Mouse (Mus musculus) hindbrain, postnatal 0 days (tissue): ENCODE measurements around the gene Pdia5. TPM values are rescaled to one million over a fixed set of nuclear protein-coding genes. Genes with fewer than 3 reads are reported as not detected.

ENCODE experiments used
- ATAC-seq: fragments of 200-750 bp; cut with Nextera tagmentation; 2 replicates; pipeline ENCODE4 v1.8.0; 2017; ENCODE audit warnings: mild to moderate bottlenecking, moderate TSS enrichment, moderate library complexity
- DNase-seq: peaks from one replicate; pipeline ENCODE4 v3.0.0-alpha.2; 2015; ENCODE audit warnings: low spot score
- H3K27ac ChIP-seq: fragments of 300-500 bp; sonication (generic); 2 replicates; pipeline ENCODE4 v1.5.1; 2014; ENCODE audit warnings: mild to moderate bottlenecking
- H3K27me3 ChIP-seq: fragments of 300-500 bp; sonication (generic); 2 replicates; pipeline ENCODE4 v1.6.1; 2014; ENCODE audit warnings: low read length, mixed read lengths; ENCODE audit not compliant: insufficient read depth
- H3K36me3 ChIP-seq: fragments of 300-500 bp; sonication (generic); 2 replicates; pipeline ENCODE4 v1.6.1; 2014; ENCODE audit warnings: low read length, mixed read lengths; ENCODE audit not compliant: insufficient read depth
- H3K4me1 ChIP-seq: fragments of 300-500 bp; sonication (generic); 2 replicates; pipeline ENCODE4 v1.6.1; 2014; ENCODE audit warnings: antibody characterized with exemption, low read length, mixed read lengths; ENCODE audit not compliant: insufficient read depth
- H3K4me2 ChIP-seq: fragments of 300-500 bp; sonication (generic); 2 replicates; pipeline ENCODE4 v1.6.1; 2014; ENCODE audit warnings: low read depth, mild to moderate bottlenecking, low read length, moderate library complexity, mixed read lengths
- H3K4me3 ChIP-seq: fragments of 300-500 bp; sonication (generic); 2 replicates; pipeline ENCODE4 v1.5.1; 2014; ENCODE audit warnings: low read length
- H3K9ac ChIP-seq: fragments of 300-500 bp; sonication (generic); replicated peaks from 2 replicates; pipeline ENCODE4 v1.6.1; 2014; ENCODE audit warnings: mild to moderate bottlenecking, low read length, moderate library complexity, mixed read lengths
- H3K9me3 ChIP-seq: fragments of 300-500 bp; sonication (generic); 2 replicates; pipeline ENCODE4 v1.6.1; 2016; ENCODE audit warnings: low read length, mixed read lengths
- CTCF ChIP-seq: IDR thresholded peaks from 2 replicates; pipeline ENCODE4 v1.5.1; 2016; ENCODE audit warnings: antibody characterized with exemption, control low read depth, low read depth
- WGBS: fragments of 180-500 bp; shearing (Covaris S2); extraction: QIAGEN DNeasy Blood & Tissue Kit; methylation state at CpG from one replicate; pipeline ENCODE4 v1.1.7; 2014; 5-methylcytosine and 5-hydroxymethylcytosine counted together
- polyA plus RNA-seq: library from polyadenylated mRNA; unstranded; fragments of >200 nt; fragmentation: Nextera tagmentation; extraction: Ambion mirVana; gene quantifications from 2 replicates; pipeline ENCODE4 v1.2.1, GENCODE M21; 2015
- total RNA-seq: library from RNA; depleted of rRNA; stranded (reverse); fragments of >200 nt; gene quantifications from 2 replicates; pipeline ENCODE4 v1.2.3, GENCODE M21; 2014

Pdia5 gene
- total and polyA plus RNA-seq, 2 experiments from 2014 or later = 1.4 to 9.1 TPM

- no peak for DNase-seq
- no peak overlapping the region for H3K27ac ChIP-seq
- no peak overlapping the region for H3K4me3 ChIP-seq
Measured at GRCm38 (mm10) chr16:35405348-35406080, 85.2 kb downstream of the Pdia5 start.

GRCm38 (mm10) chr16:35404864-35405263 lies 85.8 kb downstream of the Pdia5 start:
- no peak overlapping the region for H3K27ac ChIP-seq
- H3K4me1 ChIP-seq = no peaks in the 10 kb centered on the region
- no peak overlapping the region for H3K4me2 ChIP-seq
- H3K36me3 ChIP-seq = no peaks in the 10 kb centered on the region
- H3K27me3 ChIP-seq = no peaks in the 10 kb centered on the region
- H3K9ac ChIP-seq = no peak overlapping the region
- no peak for TF ChIP-seq CTCF
- no peak overlapping the region for H3K4me3 ChIP-seq
- 41% methylated on average over 5 of the region's 5 CpGs for WGBS
- DNase-seq (no peak), ATAC-seq (no peak)
- H3K9me3 ChIP-seq = no peaks in the 10 kb centered on the region

More at GRCm38 (mm10) chr16:35405348-35406080, 85.2 kb downstream of the Pdia5 start:
- Histone ChIP-seq H3K9ac (no peak overlapping the region), H3K9me3 (no peaks in the 10 kb centered on the region), H3K4me2 (no peak overlapping the region), H3K36me3 (no peaks in the 10 kb centered on the region), H3K27me3 (no peaks in the 10 kb centered on the region), H3K4me1 (no peaks in the 10 kb centered on the region)
- TF ChIP-seq CTCF = no peak
- ATAC-seq = no peak
- 90% methylated on average over 14 of the region's 14 CpGs for WGBS

- no peak for DNase-seq
- 92% methylated on average over 8 of the region's 8 CpGs for WGBS
- Histone ChIP-seq H3K4me1 (no peaks in the 10 kb centered on the region), H3K27me3 (no peaks in the 10 kb centered on the region), H3K4me2 (no peak overlapping the region), H3K36me3 (no peaks in the 10 kb centered on the region), H3K4me3 (no peak overlapping the region), H3K9ac (no peak overlapping the region), H3K9me3 (no peaks in the 10 kb centered on the region), H3K27ac (no peak overlapping the region)
- TF ChIP-seq CTCF = no peak
- ATAC-seq = no peak
Measured at GRCm38 (mm10) chr16:35403891-35404290, 86.8 kb downstream of the Pdia5 start.

- Histone ChIP-seq H3K9me3 (no peaks in the 10 kb centered on the region), H3K4me2 (no peak overlapping the region), H3K4me3 (no peak overlapping the region), H3K27ac (no peak overlapping the region), H3K9ac (no peak overlapping the region), H3K27me3 (no peaks in the 10 kb centered on the region), H3K36me3 (no peaks in the 10 kb centered on the region), H3K4me1 (no peaks in the 10 kb centered on the region)
- ATAC-seq = no peak
- TF ChIP-seq CTCF = no peak
- WGBS = 83% methylated on average over 9 of the region's 9 CpGs
- DNase-seq = no peak
Measured at GRCm38 (mm10) chr16:35403356-35403755, 87.3 kb downstream of the Pdia5 start.

GRCm38 (mm10) chr16:35392813-35393212 lies 97.9 kb downstream of the Pdia5 start:
- WGBS = 76% methylated on average over 8 of the region's 8 CpGs

GRCm38 (mm10) chr16:35385654-35386053 lies 105.0 kb downstream of the Pdia5 start:
- Histone ChIP-seq H3K4me2 (no peak overlapping the region), H3K27ac (no peak overlapping the region), H3K9ac (no peak overlapping the region), H3K4me1 (no peaks in the 10 kb centered on the region), H3K9me3 (no peaks in the 10 kb centered on the region), H3K4me3 (no peak overlapping the region), H3K27me3 (no peaks in the 10 kb centered on the region), H3K36me3 (no peaks in the 10 kb centered on the region)
- ATAC-seq (no peak), DNase-seq (no peak)
- 75% methylated on average over 3 of the region's 3 CpGs for WGBS
- no peak for TF ChIP-seq CTCF

More at GRCm38 (mm10) chr16:35392813-35393212, 97.9 kb downstream of the Pdia5 start:
- Histone ChIP-seq H3K4me2 (no peak overlapping the region), H3K4me1 (no peaks in the 10 kb centered on the region), H3K9me3 (no peaks in the 10 kb centered on the region), H3K9ac (no peak overlapping the region), H3K27ac (no peak overlapping the region), H3K36me3 (no peaks in the 10 kb centered on the region), H3K27me3 (no peaks in the 10 kb centered on the region), H3K4me3 (no peak overlapping the region)
- DNase-seq (peak; percentile 7), ATAC-seq (no peak)
- no peak for TF ChIP-seq CTCF

GRCm38 (mm10) chr16:35380048-35380447 lies 110.6 kb downstream of the Pdia5 start:
- TF ChIP-seq CTCF = no peak
- H3K4me3 ChIP-seq = no peak overlapping the region
- DNase-seq (no peak), ATAC-seq (no peak)
- H3K27ac ChIP-seq = no peak overlapping the region
- H3K9me3 ChIP-seq = no peaks in the 10 kb centered on the region
- no peak overlapping the region for H3K9ac ChIP-seq
- no peak overlapping the region for H3K4me2 ChIP-seq
- 86% methylated on average over 9 of the region's 9 CpGs for WGBS
- no peaks in the 10 kb centered on the region for H3K4me1 ChIP-seq
- H3K36me3 ChIP-seq = no peaks in the 10 kb centered on the region
- no peaks in the 10 kb centered on the region for H3K27me3 ChIP-seq
